Mouse (Mus musculus) right cerebral cortex, postnatal 10 days (tissue): ENCODE measurements at regions not wholly inside any gene's neighbourhood (a gene's known extent, or its start where the extent isn't known, plus 50 kb on each side); places are given as distances from the start of the nearest gene placed in this dataset.
A peak's percentile ranks its signal among the peaks of the same experiment; 100 is the strongest.

Experiments
- DNase-seq, 2 experiments: peaks; one replicate each; pipeline ENCODE4 v3.0.0; 2021; ENCODE audit warnings: low spot score in 2 of 2

GRCm38 (mm10) chr8:35235815-35236509 lies 529.6 kb upstream of the Gm19410 start:
- no peak for DNase-seq

- peak; percentile 54 to 57 for DNase-seq
Measured at GRCm38 (mm10) chr8:35237279-35237678, 528.3 kb upstream of the Gm19410 start.

GRCm38 (mm10) chr8:35240884-35241283 lies 524.7 kb upstream of the Gm19410 start:
- no peak for DNase-seq

DNA sequence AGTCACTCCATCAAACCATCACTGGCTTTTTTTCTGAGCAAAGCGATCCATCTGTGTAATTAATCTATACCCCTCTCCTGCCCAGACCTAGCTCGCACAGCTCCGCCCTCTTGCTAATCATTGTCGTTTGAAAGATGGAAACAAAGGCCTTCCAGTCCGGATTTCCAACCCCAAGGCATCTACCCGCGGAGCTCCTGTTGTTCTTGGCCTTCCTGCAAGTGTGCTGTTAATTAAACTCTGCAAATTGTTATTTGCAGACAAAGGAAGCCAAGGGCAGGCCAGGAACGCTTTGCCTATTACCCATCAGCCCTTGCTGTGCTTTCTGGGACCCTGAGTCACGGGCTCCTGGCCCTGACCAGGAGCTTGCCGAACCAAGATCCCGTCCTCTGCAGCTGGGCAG lies 522.0 kb upstream of the Gm19410 start:
- no peak for DNase-seq

GRCm38 (mm10) chr8:35249747-35250375 lies 515.7 kb upstream of the Gm19410 start:
- no peak for DNase-seq

DNA sequence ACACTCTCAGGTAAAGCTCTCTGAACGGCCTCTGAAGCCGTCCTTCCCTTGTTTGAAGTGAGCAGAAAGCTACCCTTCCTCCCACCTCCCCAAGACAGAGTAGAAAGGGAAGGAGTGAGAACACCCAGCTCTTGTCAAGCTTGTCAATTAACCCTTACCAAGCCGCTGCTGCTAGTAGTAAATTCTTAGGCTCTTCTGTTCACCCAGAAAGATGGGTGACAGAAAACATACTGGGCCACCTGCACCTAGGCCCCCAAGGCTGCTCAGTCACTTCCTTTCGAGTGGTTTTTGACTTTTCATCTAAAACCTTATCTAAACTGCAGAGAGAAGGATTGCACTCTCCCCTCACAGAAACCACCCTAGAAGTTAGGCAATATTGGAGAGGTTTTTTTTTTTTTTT lies 514.9 kb upstream of the Gm19410 start:
- no peak for DNase-seq

DNA sequence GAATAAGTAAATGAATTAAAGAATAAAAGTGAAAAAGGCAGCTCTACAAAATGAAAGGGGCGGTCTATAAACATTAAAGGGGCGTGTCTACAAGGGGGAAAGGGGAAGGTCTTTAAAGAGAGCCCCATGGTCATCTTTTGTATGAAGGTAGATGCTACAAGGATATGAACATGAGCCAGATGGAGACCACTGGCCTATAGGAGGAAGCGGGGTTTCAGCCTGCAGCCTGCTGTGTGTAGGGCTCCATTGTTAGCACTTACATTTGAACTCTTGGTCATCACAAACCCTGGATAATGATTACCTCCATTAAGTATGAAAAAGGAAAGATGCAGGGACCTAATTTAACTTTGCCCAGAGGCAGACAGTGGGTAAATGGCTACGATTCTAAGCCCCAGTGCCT lies 511.6 kb upstream of the Gm19410 start:
- DNase-seq: no peak

- DNase-seq: no peak
Measured at GRCm38 (mm10) chr8:35255327-35255726, 510.3 kb upstream of the Gm19410 start.

DNA sequence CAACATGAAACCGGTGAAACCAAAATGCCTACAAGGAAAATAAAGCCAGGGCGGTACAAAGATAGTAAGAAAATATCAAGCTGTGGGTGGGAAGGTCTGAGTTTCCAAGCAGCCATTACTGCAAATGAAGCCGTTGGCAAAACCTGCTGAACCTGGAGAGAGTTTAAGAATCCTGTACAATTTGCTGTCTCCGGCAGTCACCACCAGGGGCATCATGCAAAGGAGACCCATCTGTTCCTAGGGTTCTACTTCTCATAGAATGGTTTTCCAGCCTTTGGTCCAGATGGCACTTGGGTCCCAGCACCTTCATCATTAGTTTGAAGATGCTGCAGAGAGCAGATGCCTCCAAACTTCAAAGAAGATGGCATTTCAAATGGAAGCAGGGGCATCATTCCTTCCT lies 508.6 kb upstream of the Gm19410 start:
- no peak for DNase-seq

GRCm38 (mm10) chr8:35268221-35268620 lies 497.4 kb upstream of the Gm19410 start:
- no peak for DNase-seq

GRCm38 (mm10) chr8:35268986-35269385 lies 496.6 kb upstream of the Gm19410 start:
- DNase-seq: no peak

DNA sequence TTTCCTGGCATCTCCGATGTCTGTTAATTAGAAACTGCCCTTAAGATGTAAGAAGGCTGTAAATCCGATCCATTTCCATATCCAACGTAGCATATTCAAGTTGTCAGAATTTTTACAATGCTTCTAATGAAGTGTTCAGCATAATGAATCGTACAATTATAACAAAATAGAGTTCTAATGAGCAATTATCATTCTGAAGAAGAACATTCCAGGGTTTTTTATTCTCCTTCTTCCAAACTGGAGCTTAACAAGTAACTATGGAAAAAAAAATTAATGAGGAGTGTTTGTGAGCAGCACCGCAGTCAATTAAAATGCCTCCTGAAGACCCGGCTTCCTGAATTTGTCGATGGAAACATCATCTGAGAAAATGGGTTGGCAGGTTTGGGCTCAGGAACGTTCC lies 489.6 kb upstream of the Gm19410 start:
- no peak for DNase-seq

GRCm38 (mm10) chr8:35276460-35276859 lies 489.1 kb upstream of the Gm19410 start:
- DNase-seq: no peak

- no peak for DNase-seq
Measured at GRCm38 (mm10) chr8:35278946-35279345, 486.6 kb upstream of the Gm19410 start.

- no peak for DNase-seq
Measured at GRCm38 (mm10) chr8:35280741-35281140, 484.8 kb upstream of the Gm19410 start.

DNA sequence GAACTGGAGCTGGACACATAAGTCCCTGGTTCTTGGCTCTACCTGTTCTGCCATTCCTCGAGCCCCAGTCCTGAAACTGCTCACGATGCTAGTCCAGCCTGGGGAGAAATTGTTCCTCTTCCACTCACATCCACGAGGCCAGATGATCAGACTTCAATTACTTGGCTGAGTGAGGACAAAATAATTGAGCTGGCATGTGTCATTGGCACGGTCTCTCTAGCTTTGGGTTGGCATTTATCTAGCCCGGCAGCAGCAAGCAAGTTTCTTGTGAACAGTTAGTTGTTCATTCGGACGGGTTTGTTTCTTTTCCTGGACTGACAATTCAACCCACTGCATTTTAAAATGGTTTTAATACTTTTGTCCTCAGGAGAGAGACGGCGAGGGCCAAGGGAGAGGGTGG lies 482.2 kb upstream of the Gm19410 start:
- DNase-seq: peak; percentile 30 to 41

GRCm38 (mm10) chr8:35289018-35289417 lies 476.6 kb upstream of the Gm19410 start:
- no peak for DNase-seq

DNA sequence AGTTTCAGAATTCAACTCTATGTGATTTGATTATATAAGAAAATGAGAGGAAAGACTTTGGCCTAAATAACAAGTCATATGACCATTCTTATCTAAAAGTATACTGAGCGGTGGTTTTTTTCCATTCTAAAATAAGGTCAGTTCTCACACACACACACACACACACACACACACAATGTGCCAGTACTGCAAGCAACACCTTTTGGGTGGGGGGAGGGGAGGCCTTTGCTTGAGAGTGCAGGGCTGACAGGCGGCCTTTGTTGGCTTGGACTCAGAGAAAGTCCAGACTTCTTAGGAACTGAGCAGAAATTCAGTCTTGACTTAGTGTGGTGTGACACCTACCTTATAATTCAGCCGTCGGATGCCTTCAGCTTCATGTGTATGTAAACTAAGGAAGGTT lies 475.6 kb upstream of the Gm19410 start:
- no peak for DNase-seq

DNA sequence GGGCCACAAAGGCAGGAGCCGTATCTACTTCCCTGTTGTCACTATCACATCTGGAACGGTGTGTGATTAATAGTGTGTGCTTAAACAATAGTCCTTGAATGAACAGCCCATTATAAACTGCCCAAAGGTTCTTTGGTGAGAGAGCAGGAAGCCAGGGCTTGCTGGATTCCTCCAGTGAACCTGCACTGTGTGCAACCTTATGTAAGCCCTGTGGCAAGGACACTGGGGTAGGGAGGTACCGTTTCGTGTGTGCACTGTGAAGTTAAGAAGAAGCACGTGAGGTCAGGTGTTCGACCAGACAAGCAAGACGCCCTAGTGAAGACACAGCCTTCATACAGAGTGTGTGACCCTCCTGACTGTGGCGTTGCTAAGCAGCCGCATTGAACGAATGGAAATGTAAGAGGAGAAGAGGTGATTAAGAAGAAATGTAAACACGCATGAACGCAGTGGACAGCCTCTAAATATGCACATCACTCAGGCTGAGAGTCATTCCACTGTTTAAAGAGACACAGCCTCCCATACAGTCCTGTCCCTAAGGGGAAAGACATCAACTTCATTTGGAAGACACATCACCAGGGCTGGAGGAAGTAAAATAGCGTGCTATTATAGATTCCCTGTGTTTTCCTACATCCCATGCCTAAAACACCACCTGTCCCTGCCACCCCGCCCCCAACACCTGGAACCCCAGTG lies 472.0 kb upstream of the Gm19410 start:
- DNase-seq: no peak

DNA sequence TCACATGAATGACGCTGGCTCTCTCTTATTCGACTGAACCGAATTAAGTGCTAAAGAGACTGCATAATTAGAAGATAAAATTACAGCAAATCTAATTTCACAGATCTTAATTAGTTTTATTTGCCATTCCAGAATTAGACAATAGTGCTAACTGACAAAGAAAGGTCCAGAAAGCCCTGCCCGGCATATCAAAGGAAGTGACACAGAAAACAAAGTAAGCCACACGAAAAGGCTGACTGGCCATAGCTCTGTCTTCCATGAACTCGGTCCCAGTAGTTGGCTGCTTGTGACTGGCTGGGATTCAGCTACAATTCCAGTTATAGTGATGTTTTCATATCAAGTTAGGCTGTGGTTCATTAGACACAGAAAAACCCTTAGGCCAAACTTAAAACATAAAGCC lies 468.7 kb upstream of the Gm19410 start:
- DNase-seq: no peak

- DNase-seq: no peak
Measured at GRCm38 (mm10) chr8:35299088-35299487, 466.5 kb upstream of the Gm19410 start.

DNA sequence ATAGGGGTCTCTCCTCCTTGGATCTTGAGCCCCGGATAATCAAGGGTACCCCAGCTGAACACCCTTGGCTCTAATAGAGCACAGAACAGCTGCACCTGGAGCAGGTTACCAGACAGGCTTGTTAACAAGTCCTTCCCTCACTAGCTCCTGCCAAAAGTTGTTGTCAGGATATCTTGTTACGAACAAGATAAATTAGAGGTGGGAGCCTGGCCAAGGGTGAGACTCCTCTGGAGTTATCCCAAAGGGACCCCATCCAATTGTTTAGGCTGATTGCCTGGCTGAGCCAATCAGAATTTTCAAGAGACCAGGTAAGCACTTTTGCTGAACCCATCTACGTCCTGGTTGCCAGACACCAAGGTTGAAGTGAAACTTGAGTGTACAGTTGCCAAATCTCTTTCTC lies 465.2 kb upstream of the Gm19410 start:
- no peak for DNase-seq

GRCm38 (mm10) chr8:35300881-35301521 lies 464.6 kb upstream of the Gm19410 start:
- peak; percentile 69 to 72 for DNase-seq
